Mouse (Mus musculus) lung, postnatal 0 days (tissue): Measurements from ENCODE around the gene Ppef2. TPM values are rescaled to one million over a fixed set of nuclear protein-coding genes. Genes with fewer than 3 reads are reported as not detected.
A peak's percentile ranks its signal among the peaks of the same experiment; 100 is the strongest.

Experiments
- ATAC-seq: fragments of 200-750 bp; cut with Nextera tagmentation; 2 replicates; pipeline ENCODE4 v1.8.0; 2017; ENCODE audit warnings: moderate library complexity
- DNase-seq: peaks from one replicate; pipeline ENCODE4 v3.0.0-alpha.2; 2016; ENCODE audit warnings: low spot score
- H3K27ac ChIP-seq: fragments of 300-500 bp; sonication (generic); 2 replicates; pipeline ENCODE4 v1.5.1; 2014; ENCODE audit warnings: antibody characterized with exemption, mild to moderate bottlenecking, low read length, mixed read lengths
- H3K27me3 ChIP-seq: fragments of 300-500 bp; sonication (generic); replicated peaks from 2 replicates; pipeline ENCODE4 v1.6.1; 2014; ENCODE audit warnings: low read length, mixed read lengths; ENCODE audit not compliant: insufficient read depth
- H3K36me3 ChIP-seq: fragments of 300-500 bp; sonication (generic); 2 replicates; pipeline ENCODE4 v1.6.1; 2014; ENCODE audit warnings: low read length, mixed read lengths; ENCODE audit not compliant: insufficient read depth
- H3K4me1 ChIP-seq: fragments of 300-500 bp; sonication (generic); 2 replicates; pipeline ENCODE4 v1.6.1; 2014; ENCODE audit warnings: antibody characterized with exemption, low read depth, low read length, mixed read lengths; ENCODE audit not compliant: insufficient read depth
- H3K4me2 ChIP-seq: fragments of 300-500 bp; sonication (generic); replicated peaks from 2 replicates; pipeline ENCODE4 v1.6.1; 2014; ENCODE audit warnings: low read depth, mild to moderate bottlenecking, low read length, moderate library complexity, mixed read lengths
- H3K4me3 ChIP-seq: fragments of 300-500 bp; sonication (generic); 2 replicates; pipeline ENCODE4 v1.5.1; 2014; ENCODE audit warnings: low read depth, low read length
- H3K9ac ChIP-seq: fragments of 300-500 bp; sonication (generic); replicated peaks from 2 replicates; pipeline ENCODE4 v1.6.1; 2014; ENCODE audit warnings: low read depth, mild to moderate bottlenecking
- H3K9me3 ChIP-seq: fragments of 300-500 bp; sonication (generic); 2 replicates; pipeline ENCODE4 v1.6.1; 2016; ENCODE audit warnings: low read length, mixed read lengths
- CTCF ChIP-seq: IDR thresholded peaks from 2 replicates; pipeline ENCODE4 v1.5.1; 2016; ENCODE audit warnings: antibody characterized with exemption, mild to moderate bottlenecking
- EP300 ChIP-seq: IDR thresholded peaks from 2 replicates; pipeline ENCODE4 v1.6.1; 2016; ENCODE audit warnings: antibody characterized with exemption, mild to moderate bottlenecking, control low read depth
- WGBS: fragments of 180-500 bp; shearing (Covaris S2); extraction: QIAGEN DNeasy Blood & Tissue Kit; methylation state at CpG from one replicate; pipeline ENCODE4 v1.1.7; 2014; 5-methylcytosine and 5-hydroxymethylcytosine counted together
- polyA plus RNA-seq: library from polyadenylated mRNA; unstranded; fragments of >200 nt; fragmentation: Nextera tagmentation; extraction: Ambion mirVana; gene quantifications from 2 replicates; pipeline ENCODE4 v1.2.1, GENCODE M21; 2015

Ppef2 gene
- polyA plus RNA-seq, 1 experiment from 2014 or later, result 0.14 TPM

GRCm38 (mm10) chr5:92240769-92241168 is 15.3 kb downstream of the Ppef2 start:
- Histone ChIP-seq H3K36me3 (no peaks in the 10 kb centered on the region), H3K4me2 (no peak overlapping the region), H3K9me3 (no peaks in the 10 kb centered on the region), H3K27ac (no peak overlapping the region), H3K4me3 (no peak overlapping the region), H3K9ac (no peak overlapping the region), H3K4me1 (no peaks in the 10 kb centered on the region), H3K27me3 (no peaks in the 10 kb centered on the region)
- WGBS, result 93% methylated on average over 12 of the region's 12 CpGs
- no peak for DNase-seq
- TF ChIP-seq EP300 (no peak), CTCF (no peak)
- no peak for ATAC-seq

- H3K9ac ChIP-seq, result no peak overlapping the region
- H3K4me3 ChIP-seq, result no peak overlapping the region
- peak overlapping the region; percentile 22; the same call in 1 of the 2 replicates for H3K4me2 ChIP-seq
- H3K4me1 ChIP-seq, result no peaks in the 10 kb centered on the region
- ATAC-seq (peak; percentile 33; the same call in 1 of the 2 replicates), DNase-seq (peak; percentile 75)
- TF ChIP-seq CTCF (peak; percentile 87), EP300 (no peak)
- H3K36me3 ChIP-seq, result no peaks in the 10 kb centered on the region
- WGBS, result 37% methylated on average over 29 of the region's 29 CpGs
- H3K27ac ChIP-seq, result no peak overlapping the region
- no peaks in the 10 kb centered on the region for H3K27me3 ChIP-seq
- no peaks in the 10 kb centered on the region for H3K9me3 ChIP-seq
Measured at GRCm38 (mm10) chr5:92239333-92240232, 16.5 kb downstream of the Ppef2 start.

GRCm38 (mm10) chr5:92234939-92235557 is 21.0 kb downstream of the Ppef2 start:
- Histone ChIP-seq H3K4me2 (no peak overlapping the region), H3K4me3 (no peak overlapping the region), H3K9me3 (no peaks in the 10 kb centered on the region), H3K4me1 (no peaks in the 10 kb centered on the region), H3K27me3 (no peaks in the 10 kb centered on the region), H3K36me3 (no peaks in the 10 kb centered on the region), H3K27ac (no peak overlapping the region), H3K9ac (no peak overlapping the region)
- DNase-seq, result peak; percentile 62
- peak; percentile 89 for ATAC-seq
- 13% methylated on average over 5 of the region's 5 CpGs for WGBS
- no peak for TF ChIP-seq CTCF
- TF ChIP-seq EP300, result 0 out of 2 replicates have a peak, but pooled peaks have one; percentile 45

GRCm38 (mm10) chr5:92233366-92233765 is 22.7 kb downstream of the Ppef2 start:
- WGBS, result 89% methylated on average over 4 of the region's 4 CpGs
- Histone ChIP-seq H3K4me2 (no peak overlapping the region), H3K4me3 (no peak overlapping the region), H3K36me3 (no peaks in the 10 kb centered on the region), H3K27me3 (no peaks in the 10 kb centered on the region), H3K27ac (no peak overlapping the region), H3K4me1 (no peaks in the 10 kb centered on the region), H3K9ac (no peak overlapping the region), H3K9me3 (no peaks in the 10 kb centered on the region)
- no peak for ATAC-seq
- TF ChIP-seq EP300, result no peak
- no peak for TF ChIP-seq CTCF
- no peak for DNase-seq

- no peaks in the 10 kb centered on the region for H3K9me3 ChIP-seq
Measured at GRCm38 (mm10) chr5:92231836-92232235, 24.2 kb downstream of the Ppef2 start.

GRCm38 (mm10) chr5:92230306-92230705 is 25.8 kb downstream of the Ppef2 start:
- no peaks in the 10 kb centered on the region for H3K9me3 ChIP-seq
- H3K4me3 ChIP-seq, result no peak overlapping the region
- no peak for TF ChIP-seq EP300
- no peak for TF ChIP-seq CTCF
- no peaks in the 10 kb centered on the region for H3K36me3 ChIP-seq
- no peak for ATAC-seq
- no peak overlapping the region for H3K27ac ChIP-seq
- H3K4me1 ChIP-seq, result no peaks in the 10 kb centered on the region
- no peak for DNase-seq
- H3K27me3 ChIP-seq, result no peaks in the 10 kb centered on the region
- no peak overlapping the region for H3K9ac ChIP-seq
- H3K4me2 ChIP-seq, result no peak overlapping the region
- WGBS, result 77% methylated on average over 11 of the region's 11 CpGs

More at GRCm38 (mm10) chr5:92231836-92232235, 24.2 kb downstream of the Ppef2 start:
- Histone ChIP-seq H3K27ac (no peak overlapping the region), H3K4me1 (no peaks in the 10 kb centered on the region), H3K4me3 (no peak overlapping the region), H3K36me3 (no peaks in the 10 kb centered on the region), H3K4me2 (no peak overlapping the region), H3K27me3 (no peaks in the 10 kb centered on the region), H3K9ac (no peak overlapping the region)
- 69% methylated on average over 10 of the region's 10 CpGs for WGBS
- no peak for DNase-seq
- no peak for ATAC-seq
- TF ChIP-seq EP300 (no peak), CTCF (no peak)
